Mouse (Mus musculus): ENCODE data around the gene Pik3c2b.

DNA sequence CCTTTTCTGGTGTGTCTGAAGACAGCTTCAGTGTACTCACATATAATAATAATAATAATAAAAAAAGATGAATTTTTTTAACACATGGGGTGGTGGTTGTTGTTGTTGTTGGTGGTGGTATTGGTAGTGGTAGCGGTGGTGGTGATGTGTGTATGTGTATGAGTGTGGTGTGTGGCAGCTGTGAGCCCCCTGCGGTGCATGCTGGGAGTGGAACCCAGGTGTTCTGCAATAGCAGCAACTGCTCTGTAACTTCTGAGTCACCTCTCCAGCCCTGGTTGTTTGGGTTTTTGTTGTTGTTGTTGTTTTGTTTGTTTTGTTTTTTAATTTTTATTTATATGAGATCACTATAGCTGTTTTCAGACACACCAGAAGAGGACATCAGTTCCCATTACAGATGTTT, 105.1 kb downstream of the Pik3c2b start:
- no peak for TF ChIP-seq ZNF384 (IDR thresholded peaks at IDR 0.05; ENCODE audit: low read depth, low read length)
- no peak for TF ChIP-seq CHD2 (IDR thresholded peaks at IDR 0.05; ENCODE audit: low read depth, low read length)
- TF ChIP-seq MAFK (IDR thresholded peaks at IDR 0.05; ENCODE audit: insufficient read depth, low read depth, low read length), result no peak
- TF ChIP-seq HCFC1 (IDR thresholded peaks at IDR 0.05; ENCODE audit: borderline replicate concordance, insufficient read depth, low read length), result no peak
